Mouse (Mus musculus) kidney, embryonic 16.5 days (tissue): ENCODE data around the gene Gys1. TPM values are rescaled to one million over a fixed set of nuclear protein-coding genes. Genes with fewer than 3 reads are reported as not detected.
A peak's percentile ranks its signal among the peaks of the same experiment; 100 is the strongest.
"Not testable (repeated sequence)": the region's sequence is repeated elsewhere in the genome, so short reads cannot be mapped to it uniquely, and the experiment has no call there.

Experiments
- ATAC-seq: fragments of 200-750 bp; cut with Nextera tagmentation; 2 replicates; pipeline ENCODE4 v1.8.0; 2017; ENCODE audit warnings: moderate TSS enrichment; ENCODE audit not compliant: low FRiP score, low TSS enrichment
- H3K27ac ChIP-seq: fragments of 300-500 bp; sonication (generic); 2 replicates; pipeline ENCODE4 v1.5.1; 2014; ENCODE audit warnings: low read length
- H3K27me3 ChIP-seq: fragments of 300-500 bp; sonication (generic); 2 replicates; pipeline ENCODE4 v1.6.1; 2014; ENCODE audit warnings: low read length, control low read depth, mixed read lengths; ENCODE audit not compliant: insufficient read depth
- H3K36me3 ChIP-seq: fragments of 300-500 bp; sonication (generic); 2 replicates; pipeline ENCODE4 v1.6.1; 2014; ENCODE audit warnings: low read length, control low read depth, mixed read lengths; ENCODE audit not compliant: insufficient read depth
- H3K4me1 ChIP-seq: fragments of 300-500 bp; sonication (generic); 2 replicates; pipeline ENCODE4 v1.6.1; 2014; ENCODE audit warnings: low read length, control low read depth, mixed read lengths; ENCODE audit not compliant: insufficient read depth
- H3K4me2 ChIP-seq: fragments of 300-500 bp; sonication (generic); replicated peaks from 2 replicates; pipeline ENCODE4 v1.6.1; 2014; ENCODE audit warnings: low read depth, low read length
- H3K4me3 ChIP-seq: fragments of 300-500 bp; sonication (generic); 2 replicates; pipeline ENCODE4 v1.5.1; 2014; ENCODE audit warnings: mild to moderate bottlenecking, low read length
- H3K9ac ChIP-seq: fragments of 300-500 bp; sonication (generic); replicated peaks from 2 replicates; pipeline ENCODE4 v1.6.1; 2014; ENCODE audit warnings: low read length
- H3K9me3 ChIP-seq: fragments of 300-500 bp; sonication (generic); 2 replicates; pipeline ENCODE4 v1.6.1; 2016; ENCODE audit warnings: low read length, control low read depth
- WGBS: fragments of 180-500 bp; shearing (Covaris S2); extraction: QIAGEN DNeasy Blood & Tissue Kit; methylation state at CpG from one replicate; pipeline ENCODE4 v1.1.7; 2014; 5-methylcytosine and 5-hydroxymethylcytosine counted together
- polyA plus RNA-seq: library from polyadenylated mRNA; unstranded; fragments of >200 nt; fragmentation: Nextera tagmentation; extraction: Ambion mirVana; gene quantifications from 2 replicates; pipeline ENCODE4 v1.2.1, GENCODE M21; 2015

Gys1 gene
- polyA plus RNA-seq, 1 experiment from 2014 or later: 51.7 TPM

DNA sequence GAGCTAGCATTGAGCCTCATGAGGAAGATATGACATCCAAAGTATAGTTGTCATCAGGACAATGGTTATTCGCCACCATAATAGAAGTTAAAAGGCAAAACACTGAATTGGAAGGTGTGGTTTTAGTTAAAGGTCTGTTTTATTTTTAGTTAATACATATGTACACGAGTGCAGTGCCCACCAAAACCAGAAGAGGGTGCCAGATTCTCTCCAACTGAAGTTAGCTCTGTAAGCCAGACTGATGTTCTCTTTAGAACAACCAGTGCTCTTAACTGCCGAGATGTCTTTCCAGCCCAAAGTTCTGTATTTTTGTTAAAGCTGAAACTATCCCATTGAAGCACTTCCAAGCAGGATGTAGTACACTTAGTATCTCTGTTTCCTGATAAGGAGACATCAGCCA is 36.2 kb downstream of the Gys1 start:
- no peak overlapping the region; the same call in 1 of the 2 replicates for H3K9ac ChIP-seq
- 5% methylated on average over 3 of the region's 3 CpGs for WGBS
- H3K4me3 ChIP-seq: no peak overlapping the region
- no peaks in the 10 kb centered on the region for H3K27me3 ChIP-seq
- peaks cover 12% of the 10 kb centered on the region for H3K4me1 ChIP-seq
- no peaks in the 10 kb centered on the region for H3K9me3 ChIP-seq
- H3K27ac ChIP-seq: no peak overlapping the region
- H3K36me3 ChIP-seq: no peaks in the 10 kb centered on the region
- ATAC-seq: no peak
- no peak overlapping the region for H3K4me2 ChIP-seq

GRCm38 (mm10) chr7:45475291-45475969 is 40.8 kb downstream of the Gys1 start:
- Histone ChIP-seq H3K36me3 (no peaks in the 10 kb centered on the region), H3K27me3 (no peaks in the 10 kb centered on the region), H3K9me3 (no peaks in the 10 kb centered on the region), H3K4me1 (peaks cover 3% of the 10 kb centered on the region; the same call in 1 of the 2 replicates), H3K27ac (no peak overlapping the region), H3K4me3 (peak overlapping the region; percentile 29), H3K9ac (peak overlapping the region; percentile 60), H3K4me2 (peak overlapping the region; percentile 50)
- 63% methylated on average over 16 of the region's 16 CpGs for WGBS
- ATAC-seq: peak; percentile 52; the same call in 1 of the 2 replicates

DNA sequence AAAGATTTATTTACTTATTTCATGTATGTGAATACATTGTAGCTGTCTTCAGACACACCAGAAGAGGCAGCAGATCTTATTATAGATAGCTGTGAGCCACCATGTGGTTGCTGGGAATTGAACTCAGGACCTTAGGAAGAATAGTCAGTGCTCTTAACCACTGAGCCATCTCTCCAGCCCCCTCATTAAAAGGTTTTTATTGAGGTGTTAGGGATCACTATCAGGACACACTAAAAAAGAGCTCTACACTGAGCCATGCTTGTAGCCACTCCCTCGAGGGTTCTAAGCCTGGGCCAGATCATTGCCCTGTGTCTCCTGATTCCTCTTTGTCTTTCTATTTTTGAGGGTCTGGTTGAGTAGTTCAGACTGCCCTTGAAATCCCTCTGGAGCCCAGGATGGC is 41.8 kb downstream of the Gys1 start:
- Histone ChIP-seq H3K4me3 (no peak overlapping the region), H3K4me2 (no peak overlapping the region), H3K9me3 (no peaks in the 10 kb centered on the region), H3K27me3 (no peaks in the 10 kb centered on the region), H3K9ac (no peak overlapping the region), H3K36me3 (no peaks in the 10 kb centered on the region), H3K27ac (no peak overlapping the region), H3K4me1 (peaks cover 3% of the 10 kb centered on the region; the same call in 1 of the 2 replicates)
- ATAC-seq: no peak
- 57% methylated on average over 1 of the region's 1 CpGs for WGBS

GRCm38 (mm10) chr7:45477003-45477402 is 42.4 kb downstream of the Gys1 start:
- no peaks in the 10 kb centered on the region for H3K9me3 ChIP-seq
- ATAC-seq: no peak
- H3K9ac ChIP-seq: no peak overlapping the region
- H3K27me3 ChIP-seq: no peaks in the 10 kb centered on the region
- no peak overlapping the region for H3K4me3 ChIP-seq
- no peak overlapping the region for H3K4me2 ChIP-seq
- peaks cover 3% of the 10 kb centered on the region; the same call in 1 of the 2 replicates for H3K4me1 ChIP-seq
- H3K27ac ChIP-seq: no peak overlapping the region
- no peaks in the 10 kb centered on the region for H3K36me3 ChIP-seq
- WGBS: 2% methylated on average over 3 of the region's 3 CpGs

DNA sequence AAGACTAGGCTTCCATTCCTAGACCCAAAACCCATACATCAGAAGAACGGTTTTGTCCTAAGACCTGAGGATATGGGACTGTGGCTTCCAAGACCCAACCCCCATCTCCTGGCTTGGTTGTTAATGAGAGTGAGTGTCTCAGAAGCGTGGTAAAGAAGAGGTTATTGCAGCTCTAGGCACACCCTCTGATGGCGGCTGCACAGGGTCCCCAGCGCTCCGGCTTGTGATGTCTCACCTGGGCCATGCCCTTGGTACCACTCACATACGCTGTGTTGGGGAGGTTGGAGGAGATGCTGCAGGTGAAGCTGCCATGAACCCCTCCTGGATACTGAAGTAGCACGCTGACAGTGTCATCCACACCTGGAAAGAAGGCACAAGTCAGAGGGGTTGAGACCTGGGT is 44.1 kb downstream of the Gys1 start:
- Histone ChIP-seq H3K9me3 (no peaks in the 10 kb centered on the region), H3K4me1 (peaks cover 3% of the 10 kb centered on the region; the same call in 1 of the 2 replicates), H3K4me3 (no peak overlapping the region), H3K9ac (no peak overlapping the region), H3K27ac (no peak overlapping the region), H3K36me3 (no peaks in the 10 kb centered on the region), H3K4me2 (no peak overlapping the region), H3K27me3 (no peaks in the 10 kb centered on the region)
- WGBS: 93% methylated on average over 7 of the region's 7 CpGs
- no peak for ATAC-seq

- not testable (repeated sequence) for H3K27ac ChIP-seq
- 67% methylated on average over 3 of the region's 4 CpGs for WGBS
Measured at GRCm38 (mm10) chr7:45480310-45480709, 45.7 kb downstream of the Gys1 start.

DNA sequence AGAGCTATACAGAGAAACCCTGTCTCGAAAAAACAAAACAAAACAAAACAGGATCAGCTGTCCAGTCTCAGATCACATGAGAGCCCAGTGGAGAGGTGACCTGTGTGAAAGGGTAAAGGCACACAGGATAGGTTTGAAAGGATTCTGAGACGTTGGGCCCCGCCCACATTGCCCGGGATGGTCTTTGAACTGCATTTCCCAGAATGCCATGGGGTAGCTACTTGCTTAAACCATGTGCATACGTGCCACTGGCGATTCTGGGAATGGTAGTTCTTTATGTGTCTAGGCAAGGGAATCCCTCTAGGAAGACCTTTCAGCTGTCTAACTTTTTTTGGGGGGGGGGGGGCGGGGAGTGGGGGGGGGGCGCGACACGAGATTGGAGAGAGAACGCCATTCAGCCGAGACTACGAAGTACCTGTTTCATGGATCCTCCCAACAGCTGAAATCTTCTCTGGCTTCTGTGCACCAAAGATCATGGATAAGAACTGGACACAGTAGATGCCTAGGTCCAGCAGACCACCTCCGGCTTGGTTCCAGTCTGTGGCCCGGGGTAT is 46.8 kb downstream of the Gys1 start, which contains the start of gene Tulp2:
Gene Tulp2 (plus strand): TSS at position 504 of the 554 bp plus-strand sequence.
- Histone ChIP-seq H3K4me3 (no peak within 1 kb of the TSS), H3K9ac (no peak within 1 kb of the TSS), H3K4me1 (no peaks in the 10 kb centered on the region), H3K4me2 (no peak within 1 kb of the TSS), H3K36me3 (no peaks in the 10 kb centered on the region), H3K27ac (no peak within 1 kb of the TSS), H3K27me3 (no peaks in the 10 kb centered on the region), H3K9me3 (no peaks in the 10 kb centered on the region)
- peak; percentile 83 for ATAC-seq
- 51% methylated on average over 15 of the region's 15 CpGs for WGBS

More at GRCm38 (mm10) chr7:45480310-45480709, 45.7 kb downstream of the Gys1 start:
- H3K4me1 ChIP-seq, H3K27me3 ChIP-seq, H3K4me2 ChIP-seq, H3K4me3 ChIP-seq, H3K36me3 ChIP-seq, H3K9ac ChIP-seq, H3K9me3 ChIP-seq, ATAC-seq: not testable (repeated sequence)

GRCm38 (mm10) chr7:45482166-45482565 is 47.5 kb downstream of the Gys1 start:
- 86% methylated on average over 1 of the region's 1 CpGs for WGBS
- H3K4me2 ChIP-seq: no peak overlapping the region
- no peak for ATAC-seq
- H3K36me3 ChIP-seq: no peaks in the 10 kb centered on the region
- H3K9me3 ChIP-seq: no peaks in the 10 kb centered on the region
- H3K27ac ChIP-seq: no peak overlapping the region
- H3K27me3 ChIP-seq: no peaks in the 10 kb centered on the region
- H3K9ac ChIP-seq: no peak overlapping the region
- no peak overlapping the region for H3K4me3 ChIP-seq
- no peaks in the 10 kb centered on the region for H3K4me1 ChIP-seq

GRCm38 (mm10) chr7:45484985-45485384 is 50.3 kb downstream of the Gys1 start:
- H3K36me3 ChIP-seq, H3K27me3 ChIP-seq, H3K9ac ChIP-seq, H3K27ac ChIP-seq, ATAC-seq, H3K4me2 ChIP-seq, H3K9me3 ChIP-seq, H3K4me3 ChIP-seq: not testable (repeated sequence)
- peaks cover 12% of the 10 kb centered on the region for H3K4me1 ChIP-seq
- 91% methylated on average over 5 of the region's 5 CpGs for WGBS

- no peaks in the 10 kb centered on the region for H3K9me3 ChIP-seq
- H3K36me3 ChIP-seq: no peaks in the 10 kb centered on the region
- WGBS: 65% methylated on average over 7 of the region's 7 CpGs
- peaks cover 21% of the 10 kb centered on the region for H3K4me1 ChIP-seq
- H3K27me3 ChIP-seq: no peaks in the 10 kb centered on the region
- H3K4me3 ChIP-seq: no peak overlapping the region
- no peak overlapping the region for H3K9ac ChIP-seq
- H3K27ac ChIP-seq: no peak overlapping the region
- no peak for ATAC-seq
- no peak overlapping the region for H3K4me2 ChIP-seq
Measured at GRCm38 (mm10) chr7:45486158-45486557, 51.5 kb downstream of the Gys1 start.
